Mouse (Mus musculus) c-Kit-positive CD71-positive TER-119-positive erythroid progenitor cells, embryonic 14.5 days (primary cell): ENCODE measurements at regions not wholly inside any gene's neighbourhood (a gene's known extent, or its start where the extent isn't known, plus 50 kb on each side); places are given as distances from the start of the nearest gene placed in this dataset.

ENCODE experiments used
- DNase-seq: peaks from one replicate; pipeline ENCODE4 v3.0.0-alpha.2; 2013; ENCODE audit warnings: low spot score

- DNase-seq, result no peak
Observed at GRCm38 (mm10) chr1:69212896-69213500, 105.1 kb upstream of the Erbb4 start.

- no peak for DNase-seq
Observed at GRCm38 (mm10) chr1:69202745-69203144, 94.9 kb upstream of the Erbb4 start.

- no peak for DNase-seq
Observed at GRCm38 (mm10) chr1:69165202-69165601, 57.3 kb upstream of the Erbb4 start.
